Mouse (Mus musculus): ENCODE data around the gene Sod1.

DNA sequence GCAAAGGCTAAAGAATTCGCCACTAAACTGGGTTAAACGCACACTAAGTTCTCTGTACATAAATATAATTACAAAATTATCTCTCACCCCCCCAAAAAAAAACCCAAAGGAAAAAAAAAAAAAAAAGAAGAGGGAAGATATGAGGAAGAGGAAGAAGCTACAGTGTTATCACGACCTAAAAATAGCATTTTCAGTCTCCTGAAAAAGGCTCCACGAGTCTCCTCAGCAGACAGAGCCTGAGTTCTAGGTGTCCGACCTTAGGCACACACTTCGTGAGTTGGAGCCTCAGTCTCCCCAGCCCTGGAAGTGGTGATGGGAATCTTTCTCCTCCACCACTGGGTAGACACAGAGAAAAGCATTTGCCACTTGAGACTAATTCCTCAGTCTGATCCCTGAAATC lies 21.9 kb upstream of the Sod1 start:
- TF ChIP-seq TAL1 (IDR thresholded peaks at IDR 0.05; ENCODE audit: low read length), result no peak
- no peak for TF ChIP-seq GATA1 (IDR thresholded peaks at IDR 0.05; ENCODE audit: low read length)
